Mouse (Mus musculus) kidney, adult 18-20 months (tissue): ENCODE measurements around the gene Gm49318.

Experiments used
- DNase-seq: peaks from one replicate; pipeline ENCODE4 v3.0.0; 2021

The Gm49318 gene

DNA sequence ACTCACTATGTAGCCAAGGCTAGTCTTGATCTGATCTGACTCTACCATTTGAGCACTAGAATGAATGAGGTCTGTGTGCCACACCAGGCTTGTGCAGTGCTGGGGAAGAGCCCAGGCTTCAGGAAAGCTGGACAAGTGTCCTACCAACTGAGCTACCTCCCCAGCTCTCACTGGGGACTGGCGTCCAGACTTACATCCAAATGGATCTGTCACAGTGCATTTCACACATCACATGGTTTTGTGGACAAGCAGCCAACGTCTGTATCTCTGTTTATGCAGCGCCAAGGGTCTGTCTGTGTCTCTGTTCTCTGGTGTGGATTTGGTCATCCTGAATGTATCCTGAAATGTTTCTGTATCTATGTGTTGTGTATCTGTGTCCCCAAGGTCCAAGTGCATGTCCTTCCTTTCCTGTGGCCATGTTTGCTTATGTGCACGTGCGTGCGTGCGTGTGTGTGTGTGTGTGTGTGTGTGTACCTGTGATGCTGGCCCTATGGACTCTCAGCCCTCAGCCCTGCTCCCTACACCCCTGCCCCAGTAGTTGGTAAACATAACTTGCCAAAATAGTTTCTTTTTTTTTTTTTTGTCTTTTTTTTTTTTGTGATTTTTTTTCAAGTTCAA is 53.7 kb downstream of the Gm49318 start:
- no peak for DNase-seq

- no peak for DNase-seq
Observed at GRCm38 (mm10) chr9:22016245-22016644, 54.8 kb downstream of the Gm49318 start.

DNA sequence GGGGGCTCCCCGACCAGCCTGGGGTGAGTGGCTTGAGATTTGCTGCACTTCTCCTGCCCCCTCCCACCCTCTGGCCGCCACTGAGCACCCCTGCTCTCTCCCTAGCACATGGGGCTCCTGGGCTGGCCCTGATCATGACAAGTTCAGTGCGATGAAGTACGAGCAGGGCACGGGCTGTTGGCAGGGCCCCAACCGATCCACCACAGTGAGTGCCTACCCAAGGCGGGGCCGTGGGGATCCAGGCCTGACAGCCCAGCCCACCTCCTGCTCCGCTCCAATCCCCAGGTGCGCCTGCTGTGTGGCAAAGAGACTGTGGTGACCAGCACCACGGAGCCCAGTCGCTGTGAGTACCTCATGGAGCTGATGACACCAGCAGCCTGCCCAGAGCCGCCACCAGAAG is 58.3 kb downstream of the Gm49318 start:
- DNase-seq: no peak

DNA sequence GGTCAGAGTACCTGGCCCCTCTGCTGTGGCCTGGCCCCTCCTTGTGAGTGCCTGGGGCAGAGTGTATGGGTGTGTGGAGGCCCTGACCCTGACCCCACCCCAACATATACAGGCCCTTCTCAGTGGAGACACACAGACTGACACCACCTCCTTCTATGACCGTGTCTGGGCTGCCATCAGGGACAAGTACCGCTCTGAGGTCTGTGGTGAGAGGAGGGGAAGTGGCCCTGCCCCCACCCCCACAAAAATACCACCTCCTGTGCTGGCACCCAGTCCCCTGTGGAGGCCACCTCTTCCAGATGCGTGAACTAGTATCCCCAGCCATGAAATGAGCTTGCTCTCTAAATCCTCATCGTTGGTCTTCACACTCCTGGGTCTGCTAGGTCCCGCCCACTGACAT is 60.0 kb downstream of the Gm49318 start:
- no peak for DNase-seq

GRCm38 (mm10) chr9:22004546-22004945 is 66.5 kb downstream of the Gm49318 start:
- no peak for DNase-seq

DNA sequence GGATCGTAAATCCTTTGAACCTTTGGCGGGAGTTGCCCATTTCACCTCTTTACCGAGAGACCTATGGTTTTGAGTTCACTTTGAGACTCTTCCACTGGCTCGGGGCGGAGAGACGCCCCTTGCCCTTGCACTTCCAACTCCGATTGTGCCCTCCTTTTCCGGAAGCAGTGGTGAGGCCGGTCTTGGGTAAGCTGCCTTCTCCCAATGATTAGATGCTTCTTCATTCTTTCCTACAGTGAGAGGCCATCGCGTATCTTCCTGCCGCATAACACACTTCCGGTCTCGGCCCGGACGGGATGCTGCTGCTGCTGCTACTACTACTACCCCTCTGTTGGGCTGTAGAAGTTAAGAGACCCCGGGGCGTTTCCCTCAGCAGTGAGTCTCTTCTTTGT is 67.9 kb downstream of the Gm49318 start:
- DNase-seq: no peak

GRCm38 (mm10) chr9:22002194-22003162 is 68.6 kb downstream of the Gm49318 start, which contains the start of the genes Ccdc151 and Prkcsh:
Gene Ccdc151, minus strand, starts transcription at chr9:22002634.
Gene Prkcsh, plus strand, starts transcription at chr9:22002806.
- DNase-seq: peak; percentile 99

DNA sequence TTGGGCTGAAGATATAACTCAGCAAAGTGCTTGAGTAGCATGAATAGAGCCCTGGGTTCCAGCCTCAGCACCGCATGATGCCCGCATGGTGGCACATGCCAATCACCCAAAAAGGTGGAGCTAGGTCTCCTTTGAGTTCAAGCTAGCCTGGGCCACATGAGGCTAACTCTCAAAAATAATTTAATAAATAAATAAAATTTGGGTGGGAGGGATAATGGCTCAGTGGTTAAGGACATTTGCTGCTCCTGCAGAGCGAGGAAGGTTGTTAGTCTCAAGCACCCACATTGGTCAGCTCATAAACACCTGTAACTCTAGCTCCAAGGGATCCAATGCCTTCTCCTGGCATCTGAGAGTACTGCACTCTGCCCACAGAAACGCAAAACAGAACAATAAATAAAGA is 69.4 kb downstream of the Gm49318 start:
- no peak for DNase-seq

GRCm38 (mm10) chr9:22000296-22000695 is 70.8 kb downstream of the Gm49318 start:
- DNase-seq: no peak

DNA sequence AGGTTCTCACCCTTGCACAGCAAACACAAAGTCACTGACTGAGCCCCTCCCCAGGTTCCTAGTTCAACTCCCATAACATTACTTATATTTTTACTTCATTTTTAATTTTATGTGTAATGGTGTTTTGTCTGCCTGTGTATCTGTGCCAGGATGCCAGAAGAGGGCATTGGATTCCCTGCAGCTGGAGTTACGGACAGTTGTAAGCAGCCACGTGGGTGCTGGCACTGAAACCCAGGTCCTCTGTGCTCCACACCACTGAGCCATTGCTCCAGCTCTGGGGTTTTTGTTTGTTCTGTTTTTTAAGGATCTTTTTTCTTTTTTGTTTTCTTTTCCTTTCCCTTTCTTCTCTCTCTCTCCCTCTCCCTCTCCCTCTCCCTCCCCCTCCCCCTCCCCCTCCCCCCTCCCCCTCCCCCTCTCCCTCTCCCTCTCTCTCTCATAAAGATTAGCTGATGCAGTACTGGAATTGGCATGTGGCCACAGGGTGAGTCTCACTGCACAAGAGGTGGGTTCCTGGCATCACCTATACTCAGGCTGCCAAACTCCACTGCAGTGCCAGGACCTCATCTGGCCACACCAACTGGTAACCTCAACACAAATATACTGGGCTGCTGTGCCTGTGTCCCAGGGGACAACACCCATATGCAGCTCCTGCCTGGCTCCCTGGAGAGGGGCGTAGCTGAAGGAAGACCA is 74.7 kb downstream of the Gm49318 start:
- no peak for DNase-seq

DNA sequence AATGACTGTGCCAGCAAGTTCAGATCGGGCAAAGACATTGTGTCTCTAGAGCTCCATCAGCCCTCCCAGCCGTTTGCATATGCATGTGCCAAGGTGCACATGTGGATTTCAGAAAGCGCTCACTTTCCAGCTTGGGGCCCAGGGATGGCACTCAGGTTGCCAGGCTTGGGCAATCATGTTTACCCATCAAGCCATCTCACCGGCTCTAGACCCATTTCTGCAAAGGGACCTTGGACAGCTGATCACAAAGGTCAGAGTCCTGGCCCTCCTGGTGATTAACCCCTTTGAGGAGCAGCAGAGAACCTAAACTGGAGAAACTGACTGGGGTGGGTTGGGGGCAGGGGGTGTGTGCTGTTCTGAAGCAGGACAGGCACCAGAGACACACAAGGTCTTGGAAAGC is 78.8 kb downstream of the Gm49318 start:
- DNase-seq: no peak

GRCm38 (mm10) chr9:21989230-21990110 is 81.6 kb downstream of the Gm49318 start, which contains the start of gene Rgl3:
Gene Rgl3, minus strand, starts transcription at chr9:21989446.
- peak; percentile 87 for DNase-seq

- DNase-seq: peak; percentile 79
Observed at GRCm38 (mm10) chr9:21988421-21989101, 82.5 kb downstream of the Gm49318 start.

GRCm38 (mm10) chr9:21987592-21988342 is 83.3 kb downstream of the Gm49318 start:
- peak; percentile 20 for DNase-seq
